Mouse (Mus musculus) CD4-positive, CD25-positive, alpha-beta regulatory T cell, adult 4 months (primary cell): ENCODE measurements around the gene Ccl17. TPM values are rescaled to one million over a fixed set of nuclear protein-coding genes. Genes with fewer than 3 reads are reported as not detected.

Experiments used
- ATAC-seq: one replicate; pipeline ENCODE4 v1.8.0; 2017
- polyA plus RNA-seq, 2 experiments: library from polyadenylated mRNA; unstranded; fragments of 100-300 nt; shearing (Covaris generic); gene quantifications; one replicate each; pipeline ENCODE4 v1.2.1; 2017

Gene Ccl17
- polyA plus RNA-seq, 2 experiments from 2014 or later = not detected

DNA sequence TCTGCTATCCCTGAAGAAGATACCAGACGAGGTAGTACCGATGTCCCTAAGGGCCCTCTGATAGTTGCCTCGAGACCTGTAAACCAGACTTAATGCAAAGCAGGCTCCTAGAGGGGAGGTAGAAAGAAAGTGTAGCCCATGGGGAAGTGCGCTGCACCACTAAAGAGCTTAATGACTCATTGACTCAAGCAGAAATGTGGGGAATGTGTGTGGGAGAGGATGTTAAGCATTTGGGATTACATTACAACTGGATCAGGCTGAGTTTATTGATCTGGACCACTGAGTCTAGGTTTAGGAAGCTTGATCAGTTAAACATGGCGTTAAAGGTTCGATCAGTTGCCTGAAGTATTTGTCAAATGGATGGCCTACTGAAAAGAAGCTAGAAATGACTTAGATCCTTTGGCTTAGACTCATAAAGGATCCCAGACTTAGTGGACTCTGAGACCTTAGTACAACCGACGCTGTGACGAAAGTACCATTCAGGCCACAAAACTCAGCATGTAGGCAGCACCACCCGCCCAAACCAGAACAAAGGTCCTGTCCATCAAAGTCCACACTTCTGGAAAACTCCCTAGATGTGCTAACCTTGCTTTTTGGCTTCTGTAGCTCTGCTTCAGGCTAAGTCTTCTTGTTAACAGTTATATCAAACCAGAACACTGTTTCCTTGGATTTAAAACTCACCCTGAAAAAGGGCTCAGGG, 20.8 kb upstream of the Ccl17 start:
- no peak for ATAC-seq

DNA sequence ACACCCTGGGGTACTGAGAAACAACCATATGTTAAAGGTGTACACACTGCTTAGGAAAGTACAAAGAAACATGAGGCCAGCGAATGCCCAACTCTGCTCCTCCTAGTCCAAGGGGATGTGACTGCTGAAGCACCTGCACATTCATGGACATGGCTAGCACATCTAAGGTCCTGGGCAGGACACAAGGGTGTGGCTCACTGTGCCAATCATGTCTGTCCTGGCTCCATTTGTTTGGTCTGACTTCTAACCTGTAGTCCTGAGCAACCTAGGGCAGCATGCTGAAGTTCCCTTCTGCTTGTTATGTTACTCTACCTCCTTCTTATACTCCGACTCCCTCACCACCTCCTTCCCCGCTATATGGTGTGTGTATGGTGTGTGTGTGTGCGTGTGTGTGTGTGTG, 15.9 kb upstream of the Ccl17 start:
- ATAC-seq = no peak

DNA sequence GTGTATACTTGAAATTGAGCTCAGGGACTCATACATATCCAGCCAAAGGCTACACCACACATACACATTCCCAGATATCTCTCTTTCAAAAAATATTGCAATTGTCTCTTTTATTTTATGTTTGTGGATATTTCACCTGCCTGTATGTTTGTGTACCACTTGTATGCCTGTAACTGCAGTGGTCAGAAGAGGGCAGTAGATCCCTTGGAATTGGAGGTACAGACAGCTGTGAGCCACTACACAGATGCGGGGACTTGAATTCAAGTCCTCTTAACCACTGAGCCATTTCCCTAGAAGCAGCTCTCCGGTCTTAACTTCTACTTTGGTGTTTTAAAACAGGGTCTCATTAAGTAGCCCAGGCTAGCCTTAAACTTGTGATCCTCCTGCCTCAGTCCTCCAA, 15.5 kb upstream of the Ccl17 start:
- no peak for ATAC-seq

DNA sequence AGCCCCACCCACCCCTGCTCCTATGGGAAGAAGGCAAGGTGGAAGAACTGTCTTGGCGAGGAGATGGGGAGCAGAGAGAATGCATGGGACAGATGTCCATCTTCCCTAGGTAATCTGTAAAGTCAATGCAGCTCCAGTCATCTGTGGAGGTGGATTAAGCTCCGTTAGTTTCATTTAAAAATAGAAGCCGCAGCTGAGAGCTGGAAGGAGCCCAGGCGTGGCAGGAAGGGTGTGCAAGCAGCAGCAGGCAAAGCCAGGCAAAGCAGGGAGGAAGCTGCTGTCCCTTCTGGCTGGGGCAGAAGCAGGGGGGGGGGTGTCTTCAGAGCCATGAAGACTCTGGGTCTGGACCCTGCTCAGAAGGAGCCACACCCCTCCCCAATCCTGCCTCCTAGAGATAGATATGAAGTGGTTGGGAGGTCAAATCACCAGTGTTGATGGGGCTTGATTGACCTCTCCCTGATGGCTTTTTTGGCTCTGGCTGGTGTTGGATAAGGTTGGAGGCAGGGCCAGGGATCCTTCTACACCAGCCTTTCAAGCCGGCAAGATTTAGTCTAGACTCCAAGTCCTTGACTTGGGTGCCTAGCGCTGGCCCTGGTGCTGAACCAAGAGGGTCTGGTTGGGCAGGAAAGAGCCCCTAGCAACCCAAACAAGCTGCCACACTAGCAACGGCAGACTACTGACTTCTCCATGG, 9.8 kb upstream of the Ccl17 start:
- ATAC-seq = no peak

DNA sequence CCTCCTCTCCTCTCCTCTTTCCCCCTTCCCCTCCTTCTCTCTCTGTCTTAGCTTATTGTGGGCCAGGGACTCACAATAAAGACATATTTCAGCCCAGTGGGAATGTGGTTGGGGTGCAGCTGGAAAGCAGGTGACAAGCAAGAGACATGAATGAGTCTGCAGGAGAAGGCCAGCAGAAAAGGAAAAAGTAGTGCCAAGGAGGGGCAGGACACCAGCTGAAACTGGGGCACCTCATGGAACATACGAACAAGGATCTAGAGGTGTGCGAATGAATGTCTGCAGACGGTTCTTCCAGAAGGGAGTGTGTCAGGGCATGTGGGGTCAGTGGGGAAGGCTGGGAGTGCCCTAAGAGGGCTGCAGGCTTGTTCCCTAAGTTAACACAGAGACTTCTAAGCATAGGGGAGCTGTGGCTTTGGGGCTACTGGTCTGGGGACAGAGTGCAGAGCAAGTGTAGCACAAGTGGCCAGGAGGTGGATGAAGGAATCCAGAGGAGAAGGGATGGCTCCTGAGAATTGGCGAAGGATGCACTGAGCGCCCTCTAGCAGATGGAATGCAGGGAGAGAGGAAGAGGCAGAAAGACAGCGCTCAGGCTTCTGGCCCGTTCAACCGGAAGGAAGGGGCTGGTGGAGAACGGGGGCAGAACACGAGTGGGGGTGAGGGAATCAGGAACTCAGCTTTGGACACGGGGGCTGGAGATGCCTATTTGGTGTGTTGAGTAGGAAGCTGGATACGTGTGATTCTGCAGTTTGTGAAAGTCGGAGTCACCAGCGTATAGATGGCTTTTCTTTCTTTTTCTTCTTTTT, 8.8 kb upstream of the Ccl17 start:
- ATAC-seq = peak; percentile 43

DNA sequence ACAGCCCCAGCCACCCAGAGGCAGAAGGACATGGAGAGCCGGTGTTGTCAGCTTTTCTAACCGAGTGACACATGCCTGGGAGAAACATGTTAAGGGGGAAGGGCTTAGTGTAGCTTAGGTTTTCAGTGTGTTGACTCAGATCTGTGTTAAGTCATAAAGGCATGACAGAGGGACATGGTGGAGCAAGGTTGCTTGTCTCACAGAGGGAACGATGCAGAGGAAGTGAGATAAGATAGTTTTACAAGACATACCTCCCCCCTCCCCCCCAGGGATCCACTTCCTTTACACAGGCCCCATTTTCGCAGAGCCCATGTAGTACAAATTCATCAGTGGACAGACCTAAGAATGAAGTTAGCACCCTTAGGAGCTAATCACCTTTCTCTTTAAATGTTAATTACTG, 7.9 kb upstream of the Ccl17 start:
- ATAC-seq = peak; percentile 88

DNA sequence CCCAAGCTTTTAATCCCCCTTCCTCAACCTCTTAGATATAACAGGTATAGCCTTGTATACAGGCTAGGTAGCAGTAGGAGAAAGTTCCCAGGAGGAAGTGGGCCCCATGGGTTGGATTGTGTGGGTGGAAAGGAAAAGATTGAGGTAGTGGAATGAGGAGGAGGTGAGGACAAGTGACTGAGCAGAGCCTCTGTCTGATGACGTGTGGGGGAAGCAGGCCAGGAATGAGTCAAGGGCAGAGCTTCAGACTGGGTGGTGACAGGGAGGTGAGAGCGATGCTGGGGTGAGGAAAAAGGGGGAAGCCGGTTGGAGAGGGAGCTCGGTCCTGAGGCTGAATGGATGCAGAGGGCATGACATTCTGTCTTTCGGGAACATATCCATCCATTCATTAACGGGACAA, 6.7 kb upstream of the Ccl17 start:
- ATAC-seq = no peak

DNA sequence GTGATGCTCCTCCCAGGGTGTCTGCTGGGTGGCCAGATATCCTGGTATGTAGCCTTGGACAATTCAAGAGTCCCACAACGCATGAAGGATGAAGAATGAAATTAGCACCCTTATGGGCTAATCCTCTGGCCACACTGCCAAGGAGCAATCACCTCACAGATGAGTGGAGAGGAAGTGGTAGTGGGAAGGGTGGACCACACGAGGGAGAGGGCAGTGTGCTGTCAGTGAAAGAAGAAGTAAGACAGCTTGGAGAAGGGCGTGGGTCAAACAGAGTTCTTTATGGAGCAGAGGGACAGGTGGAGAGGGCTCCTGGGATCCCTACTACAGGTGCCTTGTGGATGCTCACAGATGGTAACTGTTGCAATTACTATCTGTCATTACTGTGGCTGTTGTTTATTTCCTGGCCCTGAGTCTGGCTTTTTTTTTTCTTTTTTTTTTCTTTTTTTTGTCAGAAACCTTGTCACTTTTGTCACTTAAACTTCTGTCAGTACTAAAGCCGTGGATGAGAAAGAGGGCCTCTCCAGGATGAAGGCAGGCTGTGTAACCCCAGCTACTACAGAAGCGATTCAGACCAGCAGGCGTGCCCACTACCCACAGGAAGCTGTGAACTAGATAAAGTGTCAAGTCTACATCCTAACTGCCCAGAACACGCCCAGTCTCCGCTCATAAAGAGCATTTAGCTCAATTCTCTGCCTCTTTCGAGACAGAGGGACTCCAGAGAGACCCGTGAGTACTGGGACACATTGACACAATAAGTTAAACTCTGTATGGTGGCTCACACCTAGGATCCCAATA, 5.5 kb upstream of the Ccl17 start:
- ATAC-seq = no peak

DNA sequence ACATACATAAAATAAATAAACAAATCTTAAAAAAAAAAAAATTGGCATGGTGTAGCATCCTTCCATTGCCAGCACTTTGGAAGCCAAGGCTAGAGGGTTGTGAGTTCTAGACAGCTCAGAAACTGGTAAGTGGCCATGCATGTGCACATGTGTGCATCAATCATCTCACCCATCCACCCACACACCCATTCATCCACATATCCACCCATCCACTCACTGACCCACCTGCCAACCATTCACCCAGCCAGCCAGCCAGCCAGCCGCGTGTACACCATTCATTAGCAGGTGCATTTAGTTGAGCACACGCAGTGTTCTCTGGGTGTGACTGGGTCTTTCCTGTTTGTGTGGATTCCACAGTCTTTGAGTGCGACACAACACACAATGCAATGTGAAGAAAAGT, 4.4 kb upstream of the Ccl17 start:
- ATAC-seq = no peak

DNA sequence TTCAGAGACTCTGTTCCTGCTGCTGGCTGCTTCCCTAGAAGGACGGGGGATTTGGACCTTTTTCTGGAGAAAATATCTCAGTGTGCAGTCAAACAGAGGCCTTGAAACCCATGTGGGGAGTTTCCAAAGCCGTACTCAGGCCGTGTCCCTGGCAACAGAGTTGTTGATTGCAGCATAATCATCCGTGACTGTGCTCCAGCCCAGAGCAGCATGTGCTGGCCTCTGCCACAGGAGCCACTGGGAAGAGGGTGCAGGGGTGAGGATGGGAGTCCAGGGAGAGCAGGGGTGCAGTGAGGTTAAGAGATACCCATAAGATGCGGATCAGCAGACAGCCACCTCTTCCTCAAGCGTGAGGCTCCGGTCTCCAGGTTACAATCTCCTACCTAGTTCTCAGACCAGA, 2.7 kb upstream of the Ccl17 start:
- ATAC-seq = no peak

DNA sequence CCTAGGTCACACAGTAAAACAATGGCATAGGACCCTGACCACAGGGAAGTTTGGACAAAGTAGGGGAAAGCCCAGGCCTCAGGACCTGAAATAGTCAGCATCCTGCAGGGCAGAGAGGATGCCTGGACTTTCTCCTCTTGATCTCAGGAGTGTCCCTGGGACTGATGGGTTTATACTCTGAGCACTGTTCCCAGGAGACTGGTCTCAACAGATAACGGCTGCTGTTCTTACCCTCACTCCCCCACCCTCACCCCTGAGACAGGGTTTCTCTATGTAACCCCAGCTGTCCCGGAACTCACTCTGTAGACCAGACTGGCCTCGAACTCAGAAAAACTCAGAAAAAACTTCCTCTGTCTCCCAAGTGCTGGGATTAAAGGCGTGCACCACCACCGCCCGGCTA, 1.9 kb upstream of the Ccl17 start:
- ATAC-seq = no peak

DNA sequence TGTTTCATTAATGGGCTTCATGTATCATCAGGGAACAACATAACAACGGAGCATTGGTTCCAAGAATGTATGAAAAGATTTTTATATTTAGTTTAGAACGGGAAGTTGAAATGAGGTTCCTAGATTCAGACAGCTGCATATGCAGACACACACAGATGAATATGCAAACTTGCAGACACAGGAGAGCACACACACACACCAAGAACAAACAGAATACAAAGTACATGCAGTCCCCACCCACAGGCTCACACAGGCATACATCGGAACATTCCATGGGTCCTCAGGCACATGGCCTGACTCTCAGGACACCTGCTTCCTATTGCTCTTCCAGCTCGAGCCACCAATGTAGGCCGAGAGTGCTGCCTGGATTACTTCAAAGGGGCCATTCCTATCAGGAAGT, 602 bp downstream of the Ccl17 start:
- no peak for ATAC-seq

DNA sequence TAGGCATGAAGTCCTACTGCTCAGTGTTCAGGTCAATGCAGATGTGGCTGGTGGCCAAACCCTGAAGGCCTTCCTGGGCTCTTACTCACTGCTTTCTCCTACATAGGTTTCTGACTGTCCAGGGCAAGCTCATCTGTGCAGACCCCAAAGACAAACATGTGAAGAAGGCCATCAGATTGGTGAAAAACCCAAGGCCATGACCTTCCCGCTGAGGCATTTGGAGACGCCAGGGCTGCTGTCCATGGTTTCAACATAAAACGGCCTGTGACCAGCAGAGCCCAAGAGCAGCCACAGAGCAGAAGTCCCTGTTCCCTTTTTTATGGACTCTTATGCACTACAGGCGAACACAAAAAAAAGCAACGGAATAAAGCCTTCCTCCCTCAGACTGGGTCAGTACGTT, 1.4 kb downstream of the Ccl17 start:
- no peak for ATAC-seq

DNA sequence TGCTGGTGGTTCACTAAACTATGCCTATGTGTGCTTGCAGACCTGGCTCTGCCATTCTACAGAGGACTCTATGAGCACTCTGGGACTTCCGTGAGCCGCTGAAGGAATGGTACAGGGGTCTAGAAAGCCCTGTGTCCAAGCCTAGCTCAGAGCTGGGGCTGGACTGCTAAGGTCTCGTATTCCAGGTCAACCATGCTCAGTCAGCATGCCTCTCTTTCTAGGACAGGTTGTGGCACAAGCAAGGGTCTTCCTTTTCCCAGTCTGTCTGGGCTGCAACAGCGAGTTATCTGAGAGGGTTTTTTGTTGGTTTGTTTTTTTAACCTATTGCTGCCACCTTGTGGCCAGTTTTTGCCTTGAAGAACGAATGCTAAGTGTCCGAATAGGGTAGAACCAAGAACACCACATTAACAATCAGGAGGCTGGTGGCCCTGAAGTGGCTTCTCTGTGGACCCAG, 2.4 kb downstream of the Ccl17 start:
- ATAC-seq = peak; percentile 78

DNA sequence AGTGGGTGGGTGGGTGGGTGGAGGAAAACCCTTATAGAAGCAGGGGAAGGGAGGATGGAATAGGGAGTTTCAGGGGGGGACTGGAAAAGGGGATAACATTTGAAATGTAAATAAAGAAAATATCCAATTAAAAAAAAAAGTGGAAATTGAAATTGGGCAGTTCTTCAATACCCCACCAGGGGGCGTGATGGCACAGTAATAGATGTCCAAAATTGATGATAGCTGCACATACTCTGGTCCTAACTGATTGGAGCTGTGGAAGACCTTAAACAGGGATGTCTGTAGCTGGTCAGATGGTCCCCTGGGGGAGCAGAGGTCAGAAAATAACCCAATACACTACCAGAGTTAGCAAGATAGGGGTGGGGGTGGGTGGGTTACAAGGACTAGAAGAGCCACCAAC, 4.3 kb downstream of the Ccl17 start:
- no peak for ATAC-seq

DNA sequence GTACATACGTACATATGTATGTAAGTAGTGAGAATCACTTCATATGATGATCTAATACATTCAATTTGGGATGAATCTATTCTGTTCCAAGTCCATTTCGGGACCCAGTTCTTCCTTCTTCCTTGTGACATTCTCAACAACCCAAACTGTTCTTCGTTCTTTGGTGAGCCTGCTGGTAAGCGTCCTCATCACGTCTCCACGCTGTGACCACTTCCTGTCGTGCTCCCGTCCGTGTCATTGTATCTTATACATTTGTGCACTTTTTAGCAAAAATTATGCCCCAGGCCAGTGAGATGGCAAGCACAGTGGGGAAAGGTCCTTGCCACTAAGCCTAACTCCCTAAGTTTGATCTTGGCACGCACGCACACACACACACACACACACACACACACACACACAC, 7.7 kb downstream of the Ccl17 start:
- peak; percentile 82 for ATAC-seq

DNA sequence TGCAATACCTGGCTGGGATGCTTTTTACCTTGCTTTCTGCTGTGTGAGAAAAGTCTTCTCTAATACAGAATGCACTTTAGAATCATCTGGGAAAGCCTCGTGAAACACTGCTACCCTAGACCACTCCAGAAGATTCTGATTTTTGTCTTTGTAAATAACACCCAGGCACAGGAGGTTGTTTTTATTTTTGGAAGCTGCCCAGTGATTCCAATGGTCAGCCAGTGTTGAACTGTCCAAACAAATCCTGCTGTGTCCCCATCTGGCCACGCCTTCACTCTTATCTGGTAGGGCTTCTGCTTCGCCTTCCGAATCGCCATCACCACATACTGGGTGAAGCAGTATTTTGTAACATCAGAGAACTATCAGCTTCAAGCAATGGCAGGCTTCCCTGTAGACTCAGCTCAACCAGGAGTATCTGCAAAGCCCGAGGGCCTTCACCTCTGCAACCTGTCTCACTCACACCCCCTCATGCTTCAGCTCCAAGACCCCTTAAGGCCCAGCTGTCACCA, 9.5 kb downstream of the Ccl17 start:
- ATAC-seq = no peak

DNA sequence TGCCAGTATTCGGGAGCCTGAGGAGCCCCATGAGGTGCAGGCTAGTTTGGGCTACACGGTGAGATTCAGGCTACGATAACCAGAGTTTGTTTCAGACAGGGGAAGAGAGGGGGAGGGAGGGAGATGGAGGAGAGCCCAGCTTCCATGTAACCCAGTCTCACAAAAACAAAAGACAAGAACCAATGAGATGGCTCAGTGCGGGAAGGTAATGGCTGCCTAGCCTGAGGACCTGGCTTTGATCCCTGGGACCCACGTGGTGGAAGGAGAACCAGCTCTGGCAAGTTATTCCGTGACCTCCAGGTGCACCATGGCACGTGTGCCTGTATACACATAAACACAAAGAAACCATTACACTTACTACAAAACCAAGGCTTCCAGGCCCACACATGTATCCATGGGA, 10.3 kb downstream of the Ccl17 start:
- no peak for ATAC-seq

DNA sequence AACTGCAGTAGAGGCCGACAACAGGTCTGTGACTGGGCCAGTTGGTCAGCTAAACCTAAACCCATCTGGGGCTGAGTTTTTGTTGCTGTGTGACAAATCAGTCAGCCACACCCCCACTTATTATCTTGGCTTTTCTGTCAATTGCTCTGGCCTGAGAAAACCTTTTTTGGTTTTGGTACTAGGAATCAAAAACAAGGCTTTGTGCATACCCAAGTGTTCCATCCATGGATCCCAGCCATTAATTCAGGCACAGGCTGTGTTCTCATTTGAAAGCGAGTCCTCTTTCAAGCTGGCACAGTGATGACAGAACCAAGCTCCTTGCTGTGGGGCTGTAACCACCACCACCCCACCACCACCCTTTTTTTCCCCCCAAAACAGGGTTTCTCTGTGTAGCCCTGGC, 11.1 kb downstream of the Ccl17 start:
- no peak for ATAC-seq

DNA sequence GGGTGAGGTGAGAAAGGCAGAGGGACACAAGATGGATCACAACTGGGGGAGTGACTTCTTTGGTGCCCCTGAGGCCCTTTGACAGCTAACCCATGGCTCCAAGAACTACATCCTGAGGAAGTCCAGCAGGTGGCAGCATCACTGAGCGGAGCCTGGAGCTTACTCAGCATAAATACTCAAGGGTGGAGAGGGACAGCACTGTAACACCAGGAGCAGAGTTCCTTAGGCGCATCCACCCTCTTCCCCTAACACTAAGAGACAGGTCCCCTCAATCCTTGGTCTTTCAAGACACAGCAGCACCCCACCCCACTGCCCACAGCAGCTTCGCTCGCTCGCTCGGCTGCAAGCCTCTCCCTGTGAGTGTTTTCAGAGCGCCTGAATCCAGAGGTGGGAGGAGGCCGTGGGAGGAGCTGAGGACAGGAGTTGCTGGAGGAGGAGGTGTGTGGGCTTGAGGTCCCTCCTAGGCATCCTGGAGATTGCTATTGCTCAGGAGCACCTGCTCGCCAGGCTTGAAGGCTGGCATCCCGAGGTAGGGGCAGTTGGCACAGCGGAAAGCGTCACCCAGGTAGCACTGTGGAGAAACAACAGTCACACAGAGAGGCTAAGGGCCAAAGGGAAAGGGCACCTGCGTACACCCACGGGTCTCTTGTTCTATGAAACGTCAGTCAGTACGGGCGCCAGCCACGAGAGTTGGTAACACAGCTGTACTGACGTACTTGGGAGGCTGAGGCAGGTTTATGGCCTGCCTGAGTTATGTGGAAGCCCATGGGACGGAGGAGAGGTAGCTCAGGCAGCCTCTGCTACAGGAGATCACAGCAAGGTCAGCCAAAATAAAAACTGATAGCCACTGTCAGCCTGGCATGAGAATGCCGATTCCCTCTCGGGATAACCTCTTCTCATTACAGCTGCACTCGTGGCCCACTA, 12.6 kb downstream of the Ccl17 start:
- ATAC-seq = peak; percentile 46

DNA sequence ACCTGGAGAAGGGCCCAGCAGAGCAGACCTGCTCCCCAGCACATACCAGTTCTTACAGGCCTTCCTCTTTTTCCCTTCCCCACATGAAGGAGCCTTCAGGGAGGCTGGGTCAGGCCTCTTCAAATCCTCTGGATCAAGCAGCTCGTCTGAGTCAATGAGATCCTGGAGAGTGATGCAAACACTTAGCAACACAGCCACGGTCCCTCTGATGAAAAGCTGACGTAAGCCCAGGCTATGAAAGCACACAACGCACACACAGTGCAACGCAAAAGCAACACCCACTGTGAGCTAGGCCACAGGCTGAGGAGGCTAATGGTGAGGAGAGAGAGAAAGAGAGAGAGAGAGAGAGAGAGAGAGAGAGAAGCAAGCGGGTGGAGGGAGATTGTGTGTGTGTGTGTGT, 14.9 kb downstream of the Ccl17 start:
- no peak for ATAC-seq

DNA sequence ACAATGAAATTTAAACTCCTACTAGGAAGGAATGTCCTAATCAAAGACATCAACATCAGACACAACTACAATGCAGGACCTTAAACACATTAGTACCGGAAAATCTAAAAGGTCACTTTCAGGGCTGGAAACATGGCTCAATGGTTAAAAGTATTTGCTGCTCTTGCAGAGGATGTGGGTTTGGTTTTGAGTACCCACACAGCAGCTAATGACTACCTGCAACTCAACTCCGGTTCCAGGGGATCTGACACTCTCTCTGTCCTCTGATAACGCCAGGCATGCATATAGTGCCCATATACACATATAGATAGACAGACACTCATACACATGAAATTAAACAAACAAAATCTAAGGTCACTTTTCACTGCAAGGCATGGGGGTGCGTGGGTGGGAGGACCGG, 16.0 kb downstream of the Ccl17 start:
- peak; percentile 57 for ATAC-seq
